Mouse (Mus musculus) adrenal gland, adult 2 months (tissue): ENCODE results near the gene Pla2g4a. TPM values are rescaled to one million over a fixed set of nuclear protein-coding genes. Genes with fewer than 3 reads are reported as not detected.
A peak's percentile ranks its signal among the peaks of the same experiment; 100 is the strongest.

Experiments used
- DNase-seq: peaks from one replicate; pipeline ENCODE4 v3.0.0; 2021
- polyA plus RNA-seq: library from polyadenylated mRNA; depleted of rRNA; stranded (reverse); fragments of >200 nt; gene quantifications from 2 replicates; pipeline ENCODE4 v1.2.3, GENCODE M21; 2012; rRNA removed
- total RNA-seq, 2 experiments: library from RNA; stranded (reverse); gene quantifications; 2 replicates each; pipeline ENCODE4 v1.2.3; 2021

Gene Pla2g4a
- total and polyA plus RNA-seq, 3 experiments, result 0.16 to 5.8 (median 4.1) TPM

- no peak for DNase-seq
These were observed 106.2 kb downstream of the Pla2g4a start for GRCm38 (mm10) chr1:149854867-149855266.

- DNase-seq, result no peak
These were observed 114.4 kb downstream of the Pla2g4a start for GRCm38 (mm10) chr1:149846655-149847054.

- DNase-seq, result no peak
These were observed 119.2 kb downstream of the Pla2g4a start for GRCm38 (mm10) chr1:149841845-149842244.

GRCm38 (mm10) chr1:149840961-149841416, 120.1 kb downstream of the Pla2g4a start:
- no peak for DNase-seq

GRCm38 (mm10) chr1:149840312-149840930, 120.7 kb downstream of the Pla2g4a start:
- no peak for DNase-seq

- DNase-seq, result no peak
These were observed 124.6 kb downstream of the Pla2g4a start for GRCm38 (mm10) chr1:149836496-149836895.

GRCm38 (mm10) chr1:149833876-149834275, 127.2 kb downstream of the Pla2g4a start:
- no peak for DNase-seq

GRCm38 (mm10) chr1:149832952-149833351, 128.1 kb downstream of the Pla2g4a start:
- no peak for DNase-seq

- no peak for DNase-seq
These were observed 128.6 kb downstream of the Pla2g4a start for GRCm38 (mm10) chr1:149832514-149832913.

GRCm38 (mm10) chr1:149831100-149831499, 130.0 kb downstream of the Pla2g4a start:
- no peak for DNase-seq

- DNase-seq, result peak; percentile 22
These were observed 147.3 kb downstream of the Pla2g4a start for GRCm38 (mm10) chr1:149813616-149814345.

GRCm38 (mm10) chr1:149809527-149809926, 151.6 kb downstream of the Pla2g4a start:
- no peak for DNase-seq

Other genes starting within 250 kb of the Pla2g4a start
- 1 to 10 TPM; 1.0 to 2.0 TPM for gene Ptgs2, start 138.7 kb upstream of the Pla2g4a start, total RNA-seq
- 0.07 and 0.09 TPM in 2 replicates for gene Ptgs2, start 138.7 kb upstream of the Pla2g4a start, polyA plus RNA-seq